Mouse (Mus musculus): Measurements from ENCODE around the gene Btbd35f25. TPM values are rescaled to one million over a fixed set of nuclear protein-coding genes. Genes with fewer than 3 reads are reported as not detected.
"Not testable (repeated sequence)": the region's sequence is repeated elsewhere in the genome, so short reads cannot be mapped to it uniquely, and the experiment has no call there.

Gene Btbd35f25
- polyA plus RNA-seq (2015; fragmentation: Nextera tagmentation; extraction: Ambion mirVana): not detected in 2 replicates

DNA sequence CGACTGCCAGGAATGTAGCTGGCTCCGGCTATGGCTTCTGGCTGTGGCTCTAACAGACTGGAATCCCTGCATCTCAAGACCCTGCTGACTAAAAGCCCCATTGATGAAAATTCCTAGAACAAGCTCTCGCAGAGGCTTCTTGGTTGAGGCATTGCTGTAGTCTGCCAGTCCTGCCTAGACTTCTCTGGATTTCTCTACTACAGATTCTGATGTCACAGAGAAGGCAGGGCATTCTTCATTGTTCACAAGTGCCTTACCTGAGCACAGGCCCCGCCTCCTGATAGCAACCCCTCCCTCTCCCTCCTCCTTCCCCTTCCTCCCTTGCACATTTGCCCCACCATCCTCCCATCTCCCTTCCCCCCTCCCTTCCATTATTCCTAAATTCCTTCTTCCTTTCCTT, at the start of gene Btbd35f25:
Btbd35f25 (minus strand) TSS at position 101 of the 400 bp plus-strand sequence.
- not testable (repeated sequence) for H3K9me3 ChIP-seq (replicated peaks); H3K36me3 ChIP-seq (replicated peaks); H3K27ac ChIP-seq (replicated peaks); H3K9ac ChIP-seq; H3K27me3 ChIP-seq; ATAC-seq (ENCODE audit: insufficient read depth); H3K4me1 ChIP-seq (replicated peaks); H3K4me2 ChIP-seq; H3K4me3 ChIP-seq (replicated peaks)
- WGBS (ENCODE audit: insufficient replicate concordance): 69% methylated on average over 3 of the region's 4 CpGs

DNA sequence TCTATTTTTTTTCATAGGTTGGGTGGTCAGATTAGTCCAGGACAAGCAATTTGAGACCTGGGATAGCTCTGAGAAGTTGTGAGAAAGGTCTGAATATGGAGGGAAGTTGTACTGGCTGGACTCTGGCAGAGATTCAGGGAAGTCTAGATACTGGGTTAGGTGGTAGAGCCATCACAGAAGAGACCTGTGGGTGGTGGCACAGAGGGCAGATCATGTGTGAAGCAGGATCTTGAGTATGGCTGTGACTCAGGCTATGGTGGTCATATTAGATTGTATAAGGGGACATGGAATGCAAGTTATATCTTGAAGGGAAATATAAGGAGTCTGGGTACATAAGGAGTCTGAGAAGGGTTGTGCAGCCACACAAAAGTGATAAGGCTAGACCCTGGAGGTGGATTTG, 49.3 kb upstream of the Btbd35f25 start:
- Histone ChIP-seq H3K9me3 (replicated peaks) (no peaks in the 10 kb centered on the region; the same call in 1 of the 2 replicates), H3K4me3 (replicated peaks) (no peak overlapping the region), H3K36me3 (replicated peaks) (no peaks in the 10 kb centered on the region), H3K4me1 (replicated peaks) (no peaks in the 10 kb centered on the region), H3K9ac (no peak overlapping the region), H3K27me3 (no peaks in the 10 kb centered on the region), H3K4me2 (no peak overlapping the region), H3K27ac (replicated peaks) (no peak overlapping the region)
- ATAC-seq (ENCODE audit: insufficient read depth): no peak

DNA sequence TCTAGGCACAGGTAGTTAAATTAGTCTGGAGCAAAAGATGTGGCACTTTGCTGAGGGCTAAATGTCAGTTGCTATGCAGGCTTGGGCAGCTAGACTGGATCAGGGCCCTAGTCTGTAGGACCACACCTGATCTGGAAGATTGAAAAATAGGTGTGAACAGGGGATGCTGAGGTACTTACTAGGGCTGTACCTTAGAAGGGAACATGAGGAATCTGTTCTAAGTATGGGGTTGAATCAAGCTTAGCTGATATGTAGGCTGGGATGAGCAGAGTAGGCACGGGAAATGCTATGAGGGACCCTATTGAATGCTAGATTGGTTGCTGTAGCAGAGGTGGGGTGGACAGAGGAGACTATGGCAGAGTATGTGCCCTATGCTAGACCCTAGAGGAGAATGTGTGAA, 47.0 kb upstream of the Btbd35f25 start:
- Histone ChIP-seq H3K36me3 (replicated peaks) (no peaks in the 10 kb centered on the region), H3K27ac (replicated peaks) (no peak overlapping the region), H3K27me3 (no peaks in the 10 kb centered on the region), H3K4me3 (replicated peaks) (no peak overlapping the region), H3K9me3 (replicated peaks) (no peaks in the 10 kb centered on the region; the same call in 1 of the 2 replicates), H3K4me2 (no peak overlapping the region), H3K9ac (no peak overlapping the region), H3K4me1 (replicated peaks) (no peaks in the 10 kb centered on the region)
- no peak for ATAC-seq (ENCODE audit: insufficient read depth)
- WGBS (ENCODE audit: insufficient replicate concordance): 55% methylated on average over 1 of the region's 1 CpGs

DNA sequence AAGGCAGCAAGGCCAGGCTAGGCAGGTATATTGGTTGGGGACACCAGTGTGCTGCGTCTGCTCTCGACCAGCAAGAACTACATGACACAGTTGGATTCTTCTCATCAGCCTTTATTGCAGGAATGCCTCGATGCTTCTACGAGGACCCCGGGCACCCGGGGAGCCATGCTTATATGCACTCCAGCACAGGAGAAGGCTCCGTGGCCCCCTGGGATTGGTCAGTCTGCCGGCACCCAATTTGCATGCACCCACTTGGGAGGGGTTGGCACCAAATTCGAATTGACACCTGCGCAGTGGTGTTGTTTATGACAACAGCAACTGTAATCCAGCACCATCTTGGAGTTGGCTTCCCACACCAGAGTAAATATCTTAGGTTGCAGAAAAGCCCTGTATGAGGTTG, 28.1 kb upstream of the Btbd35f25 start:
- H3K9me3 ChIP-seq (replicated peaks): peaks cover 8% of the 10 kb centered on the region; the same call in 1 of the 2 replicates
- H3K36me3 ChIP-seq (replicated peaks): no peaks in the 10 kb centered on the region
- H3K4me2 ChIP-seq: no peak overlapping the region
- H3K27ac ChIP-seq (replicated peaks): no peak overlapping the region
- H3K4me1 ChIP-seq (replicated peaks): no peaks in the 10 kb centered on the region
- H3K27me3 ChIP-seq: no peaks in the 10 kb centered on the region
- ATAC-seq (ENCODE audit: insufficient read depth): no peak
- WGBS (ENCODE audit: insufficient replicate concordance): 69% methylated on average over 10 of the region's 10 CpGs
- no peak overlapping the region for H3K9ac ChIP-seq
- H3K4me3 ChIP-seq (replicated peaks): no peak overlapping the region

DNA sequence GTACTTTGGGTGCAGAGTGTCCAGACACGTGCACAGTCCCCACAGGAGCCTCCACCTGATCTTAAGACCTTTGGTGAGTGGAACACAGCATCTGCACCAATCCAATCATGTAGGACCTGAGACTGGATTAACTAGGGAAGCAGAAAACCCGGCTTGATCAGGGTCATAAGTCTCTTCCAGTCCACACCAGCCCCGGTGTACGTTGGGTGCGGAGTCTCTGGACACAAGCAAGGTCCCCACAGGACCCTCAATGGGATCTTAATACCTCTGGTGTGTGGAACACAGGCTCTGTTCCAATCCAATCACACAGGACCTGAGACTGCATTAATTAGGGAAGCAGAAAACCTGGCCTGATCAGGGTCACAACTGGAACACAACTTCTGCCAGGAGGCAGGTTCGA, 20.0 kb upstream of the Btbd35f25 start:
- Histone ChIP-seq H3K9me3 (replicated peaks) (0 out of 2 replicates have a peak, but pooled peaks cover 6% of the 10 kb centered on the region), H3K9ac (no peak overlapping the region), H3K27me3 (no peaks in the 10 kb centered on the region), H3K36me3 (replicated peaks) (no peaks in the 10 kb centered on the region), H3K27ac (replicated peaks) (no peak overlapping the region), H3K4me1 (replicated peaks) (no peaks in the 10 kb centered on the region), H3K4me2 (no peak overlapping the region), H3K4me3 (replicated peaks) (no peak overlapping the region)
- ATAC-seq (ENCODE audit: insufficient read depth): no peak
- WGBS (ENCODE audit: insufficient replicate concordance): 56% methylated on average over 6 of the region's 6 CpGs

Other genes starting within 250 kb of the Btbd35f25 start
- not detected in 2 replicates for gene Gm21883, start 142.9 kb downstream of the Btbd35f25 start, polyA plus RNA-seq (2015; fragmentation: Nextera tagmentation; extraction: Ambion mirVana)
- not detected in 2 replicates for gene Spin2e, start 98.2 kb downstream of the Btbd35f25 start, polyA plus RNA-seq (2015; fragmentation: Nextera tagmentation; extraction: Ambion mirVana)
- gene Gm21637, start 244.9 kb upstream of the Btbd35f25 start, polyA plus RNA-seq (2015; fragmentation: Nextera tagmentation; extraction: Ambion mirVana): not detected in 2 replicates